Mouse (Mus musculus): ENCODE measurements at regions not wholly inside any gene's neighbourhood (a gene's known extent, or its start where the extent isn't known, plus 50 kb on each side); places are given as distances from the start of the nearest gene placed in this dataset.

DNA sequence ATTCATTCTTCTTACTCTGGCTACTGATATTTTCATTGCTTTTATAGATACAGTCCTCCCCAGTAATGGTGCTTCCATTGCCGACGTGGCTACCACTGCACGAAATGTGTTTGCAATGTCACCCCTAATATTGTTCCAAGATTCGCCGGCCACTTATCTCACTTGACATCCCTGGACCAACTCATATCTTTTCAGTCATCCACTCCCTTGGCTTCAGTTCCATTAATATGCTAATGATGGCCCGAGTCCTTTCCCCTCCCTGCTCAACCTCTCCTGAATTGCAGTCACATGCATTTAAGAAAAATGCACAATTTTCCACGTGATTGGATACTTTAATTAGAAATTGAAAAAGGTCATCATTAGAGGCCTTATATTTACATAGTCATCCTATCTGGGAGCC lies 827.6 kb downstream of the Fam19a2 start:
- ATAC-seq (ENCODE audit: low FRiP score, low read depth): no peak
- H3K27ac ChIP-seq (replicated peaks; ENCODE audit: low read depth, low read length): no peak overlapping the region
- H3K4me2 ChIP-seq (replicated peaks; ENCODE audit: low read depth, low read length, severe bottlenecking): no peak overlapping the region
- H3K36me3 ChIP-seq (ENCODE audit: control insufficient read depth, insufficient read depth, low read length): no peaks in the 10 kb centered on the region
- no peak for DNase-seq (ENCODE audit: low spot score)
- TF ChIP-seq POLR2A (IDR thresholded peaks at IDR 0.05; ENCODE audit: borderline replicate concordance, extremely low read depth, insufficient read depth, insufficient read length): no peak
- H3K9ac ChIP-seq (ENCODE audit: low read depth, low read length, severe bottlenecking): no peak overlapping the region
- WGBS: 94% methylated on average over 7 of the region's 7 CpGs
- H3K4me3 ChIP-seq (replicated peaks; ENCODE audit: low read length): no peak overlapping the region
- no peaks in the 10 kb centered on the region for H3K27me3 ChIP-seq (ENCODE audit: control insufficient read depth, insufficient read depth, low read length)
- H3K4me1 ChIP-seq (ENCODE audit: control insufficient read depth, insufficient read depth, low read length): no peaks in the 10 kb centered on the region
- H3K9me3 ChIP-seq (ENCODE audit: control insufficient read depth, low read length): no peaks in the 10 kb centered on the region

DNA sequence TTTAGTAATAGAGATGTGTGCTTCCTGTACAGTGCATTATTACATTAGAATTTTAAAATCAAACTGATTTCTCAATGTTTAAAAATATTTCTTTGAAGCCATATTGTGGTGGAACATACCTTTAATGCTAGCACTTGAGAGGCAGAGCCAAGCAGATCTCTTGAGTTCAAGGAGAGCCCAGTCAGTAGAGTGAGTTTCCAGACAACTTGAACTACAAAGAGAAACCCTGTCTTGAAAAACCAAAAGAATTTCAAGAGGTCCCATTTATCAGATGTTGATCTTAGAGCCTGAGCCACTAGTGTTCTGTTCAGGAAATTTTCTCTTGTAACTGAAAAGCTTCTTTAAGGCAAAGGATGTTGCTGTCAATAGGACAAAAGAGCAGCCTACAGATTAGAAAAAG lies 855.8 kb downstream of the Fam19a2 start:
- no peak for ATAC-seq (ENCODE audit: low FRiP score, low read depth)
- Histone ChIP-seq H3K27ac (replicated peaks; ENCODE audit: low read depth, low read length) (no peak overlapping the region), H3K4me2 (replicated peaks; ENCODE audit: low read depth, low read length, severe bottlenecking) (no peak overlapping the region), H3K4me1 (ENCODE audit: control insufficient read depth, insufficient read depth, low read length) (no peaks in the 10 kb centered on the region), H3K27me3 (ENCODE audit: control insufficient read depth, insufficient read depth, low read length) (no peaks in the 10 kb centered on the region), H3K4me3 (replicated peaks; ENCODE audit: low read length) (no peak overlapping the region), H3K36me3 (ENCODE audit: control insufficient read depth, insufficient read depth, low read length) (no peaks in the 10 kb centered on the region), H3K9ac (ENCODE audit: low read depth, low read length, severe bottlenecking) (no peak overlapping the region), H3K9me3 (ENCODE audit: control insufficient read depth, low read length) (no peaks in the 10 kb centered on the region)
- TF ChIP-seq POLR2A (IDR thresholded peaks at IDR 0.05; ENCODE audit: borderline replicate concordance, extremely low read depth, insufficient read depth, insufficient read length): no peak
- no peak for DNase-seq (ENCODE audit: low spot score)

- no peak overlapping the region for H3K27ac ChIP-seq (replicated peaks; ENCODE audit: low read depth, low read length)
- no peaks in the 10 kb centered on the region for H3K9me3 ChIP-seq (ENCODE audit: control insufficient read depth, low read length)
- H3K4me1 ChIP-seq (ENCODE audit: control insufficient read depth, insufficient read depth, low read length): no peaks in the 10 kb centered on the region
- DNase-seq (ENCODE audit: low spot score) (no peak), ATAC-seq (ENCODE audit: low FRiP score, low read depth) (no peak)
- no peak overlapping the region for H3K4me3 ChIP-seq (replicated peaks; ENCODE audit: low read length)
- WGBS: 71% methylated on average over 2 of the region's 2 CpGs
- H3K36me3 ChIP-seq (ENCODE audit: control insufficient read depth, insufficient read depth, low read length): no peaks in the 10 kb centered on the region
- no peak overlapping the region for H3K4me2 ChIP-seq (replicated peaks; ENCODE audit: low read depth, low read length, severe bottlenecking)
- H3K27me3 ChIP-seq (ENCODE audit: control insufficient read depth, insufficient read depth, low read length): no peaks in the 10 kb centered on the region
- no peak overlapping the region for H3K9ac ChIP-seq (ENCODE audit: low read depth, low read length, severe bottlenecking)
- TF ChIP-seq POLR2A (IDR thresholded peaks at IDR 0.05; ENCODE audit: borderline replicate concordance, extremely low read depth, insufficient read depth, insufficient read length): no peak
Observed at GRCm38 (mm10) chr10:124138456-124138855, 874.7 kb downstream of the Fam19a2 start.

DNA sequence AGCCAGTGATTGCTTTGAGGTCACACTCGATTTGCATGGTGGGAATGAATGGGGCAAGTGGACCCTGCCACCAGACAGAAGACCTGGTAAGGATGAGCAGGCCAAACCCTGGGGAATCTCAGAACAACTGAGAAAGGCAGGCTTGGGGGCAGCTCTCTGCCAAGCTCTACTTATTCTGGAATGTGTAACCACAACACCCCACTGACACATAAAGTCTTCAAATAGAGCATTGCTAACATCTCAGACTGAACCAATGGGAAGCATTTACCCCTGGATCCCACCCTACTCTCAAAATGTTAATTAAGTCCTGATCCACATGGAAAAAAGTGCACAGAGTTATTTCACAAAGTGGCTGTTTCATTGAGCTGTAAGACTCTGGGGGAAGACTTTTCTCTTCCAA lies 878.5 kb downstream of the Fam19a2 start:
- no peak for TF ChIP-seq POLR2A (IDR thresholded peaks at IDR 0.05; ENCODE audit: borderline replicate concordance, extremely low read depth, insufficient read depth, insufficient read length)
- Histone ChIP-seq H3K27me3 (ENCODE audit: control insufficient read depth, insufficient read depth, low read length) (no peaks in the 10 kb centered on the region), H3K9ac (ENCODE audit: low read depth, low read length, severe bottlenecking) (no peak overlapping the region), H3K4me1 (ENCODE audit: control insufficient read depth, insufficient read depth, low read length) (no peaks in the 10 kb centered on the region), H3K4me3 (replicated peaks; ENCODE audit: low read length) (no peak overlapping the region), H3K36me3 (ENCODE audit: control insufficient read depth, insufficient read depth, low read length) (no peaks in the 10 kb centered on the region), H3K4me2 (replicated peaks; ENCODE audit: low read depth, low read length, severe bottlenecking) (no peak overlapping the region), H3K27ac (replicated peaks; ENCODE audit: low read depth, low read length) (no peak overlapping the region), H3K9me3 (ENCODE audit: control insufficient read depth, low read length) (no peaks in the 10 kb centered on the region)
- ATAC-seq (ENCODE audit: low FRiP score, low read depth): no peak
- WGBS: 50% methylated on average over 1 of the region's 1 CpGs
- DNase-seq (ENCODE audit: low spot score): no peak

- 64% methylated on average over 9 of the region's 9 CpGs for WGBS
- no peaks in the 10 kb centered on the region for H3K9me3 ChIP-seq (ENCODE audit: control insufficient read depth, low read length)
- no peaks in the 10 kb centered on the region for H3K36me3 ChIP-seq (ENCODE audit: control insufficient read depth, insufficient read depth, low read length)
- H3K27me3 ChIP-seq (ENCODE audit: control insufficient read depth, insufficient read depth, low read length): no peaks in the 10 kb centered on the region
- H3K9ac ChIP-seq (ENCODE audit: low read depth, low read length, severe bottlenecking): no peak overlapping the region
- TF ChIP-seq POLR2A (IDR thresholded peaks at IDR 0.05; ENCODE audit: borderline replicate concordance, extremely low read depth, insufficient read depth, insufficient read length): no peak
- H3K4me3 ChIP-seq (replicated peaks; ENCODE audit: low read length): no peak overlapping the region
- ATAC-seq (ENCODE audit: low FRiP score, low read depth) (no peak; the same call in 1 of the 2 replicates), DNase-seq (ENCODE audit: low spot score) (no peak)
- H3K27ac ChIP-seq (replicated peaks; ENCODE audit: low read depth, low read length): no peak overlapping the region
- no peaks in the 10 kb centered on the region for H3K4me1 ChIP-seq (ENCODE audit: control insufficient read depth, insufficient read depth, low read length)
- H3K4me2 ChIP-seq (replicated peaks; ENCODE audit: low read depth, low read length, severe bottlenecking): no peak overlapping the region
Observed at GRCm38 (mm10) chr10:124146751-124147469, 883.1 kb downstream of the Fam19a2 start.
